Mouse (Mus musculus) spleen, postnatal 0 days (tissue): ENCODE measurements around the gene Klhl28. TPM values are rescaled to one million over a fixed set of nuclear protein-coding genes. Genes with fewer than 3 reads are reported as not detected.

Source experiments
- polyA plus RNA-seq: library from polyadenylated mRNA; unstranded; fragments of >200 nt; fragmentation: Nextera tagmentation; extraction: Ambion mirVana; gene quantifications from 2 replicates; pipeline ENCODE4 v1.2.1, GENCODE M21; 2015

The Klhl28 gene
- polyA plus RNA-seq: 5.9 and 7.7 TPM in 2 replicates

GRCm38 (mm10) chr12:64965124-64966026, at the start of gene Klhl28, which contains the start of gene Togaram1:
Gene Klhl28 (minus strand): TSS chr12:64965534.
Gene Togaram1 (plus strand): TSS chr12:64965804.

GRCm38 (mm10) chr12:64917578-64918471, 47.5 kb downstream of the Klhl28 start, which contains the start of gene Gm527:
Gene Gm527 (plus strand): TSS chr12:64917906.

Other genes with a start within 250 kb of the Klhl28 start
- gene Gm527, start 47.6 kb downstream of the Klhl28 start, polyA plus RNA-seq: 1.3 and 1.6 TPM in 2 replicates
- gene Togaram1, start 270 bp upstream of the Klhl28 start, polyA plus RNA-seq: 10.1 and 11.6 TPM in 2 replicates
- gene Prpf39, start 70.8 kb upstream of the Klhl28 start, polyA plus RNA-seq: 24.5 and 27.4 TPM in 2 replicates
- 181 and 186 TPM in 2 replicates for gene Fkbp3, start 108.5 kb upstream of the Klhl28 start, polyA plus RNA-seq
- gene Fancm, start 110.1 kb upstream of the Klhl28 start, polyA plus RNA-seq: 7.2 and 8.2 TPM in 2 replicates
- gene Mis18bp1, start 207.1 kb upstream of the Klhl28 start, polyA plus RNA-seq: 51.5 and 57.9 TPM in 2 replicates